Mouse (Mus musculus): ENCODE results near the gene Rac3. TPM values are rescaled to one million over a fixed set of nuclear protein-coding genes. Genes with fewer than 3 reads are reported as not detected.

The Rac3 gene
- polyA plus RNA-seq, 1 experiment, result 2.5 TPM

- Histone ChIP-seq H3K79me2 (ENCODE audit: control insufficient read depth, insufficient read depth) (no peaks in the 10 kb centered on the region), H3K27me3 (ENCODE audit: control insufficient read depth, insufficient read depth, insufficient read length) (no peaks in the 10 kb centered on the region), H3K4me3 (ENCODE audit: insufficient read depth, poor library complexity, severe bottlenecking) (no peak overlapping the region), H3K79me3 (ENCODE audit: low read depth) (no peaks in the 10 kb centered on the region), H3K36me3 (ENCODE audit: control insufficient read depth, insufficient read depth) (peaks cover 26% of the 10 kb centered on the region), H3ac (ENCODE audit: control insufficient read depth, insufficient read length, low read depth) (no peak overlapping the region)
- TF ChIP-seq USF1 (IDR thresholded peaks at IDR 0.05; ENCODE audit: low read depth) (no peak), MYOD1 (IDR thresholded peaks at IDR 0.05; ENCODE audit: control insufficient read depth, insufficient read length, low read depth) (no peak), CTCF (IDR thresholded peaks at IDR 0.05; ENCODE audit: control insufficient read depth, insufficient read depth, insufficient read length) (no peak), MAX (IDR thresholded peaks at IDR 0.05) (no peak), MYOG (IDR thresholded peaks at IDR 0.05; ENCODE audit: control insufficient read depth, extremely low read depth, insufficient read length) (no peak), CEBPB (IDR thresholded peaks at IDR 0.05; ENCODE audit: low read depth) (no peak), FOSL1 (IDR thresholded peaks at IDR 0.05; ENCODE audit: insufficient read depth, low read length, poor library complexity, severe bottlenecking) (no peak)
Observed at GRCm38 (mm10) chr11:120707969-120708368, 13.3 kb upstream of the Rac3 start.

- Histone ChIP-seq H3K4me3 (ENCODE audit: insufficient read depth, poor library complexity, severe bottlenecking) (no peak overlapping the region), H3K79me3 (ENCODE audit: low read depth) (no peaks in the 10 kb centered on the region), H3K27me3 (ENCODE audit: control insufficient read depth, insufficient read depth, insufficient read length) (no peaks in the 10 kb centered on the region), H3K79me2 (ENCODE audit: control insufficient read depth, insufficient read depth) (no peaks in the 10 kb centered on the region), H3ac (ENCODE audit: control insufficient read depth, insufficient read length, low read depth) (no peak overlapping the region), H3K36me3 (ENCODE audit: control insufficient read depth, insufficient read depth) (peaks cover 21% of the 10 kb centered on the region)
- TF ChIP-seq MAX (IDR thresholded peaks at IDR 0.05), result no peak
- TF ChIP-seq CEBPB (IDR thresholded peaks at IDR 0.05; ENCODE audit: low read depth), result no peak
- no peak for TF ChIP-seq MYOD1 (IDR thresholded peaks at IDR 0.05; ENCODE audit: control insufficient read depth, insufficient read length, low read depth)
- TF ChIP-seq MYOG (IDR thresholded peaks at IDR 0.05; ENCODE audit: control insufficient read depth, extremely low read depth, insufficient read length), result no peak
- TF ChIP-seq FOSL1 (IDR thresholded peaks at IDR 0.05; ENCODE audit: insufficient read depth, low read length, poor library complexity, severe bottlenecking), result no peak
- no peak for TF ChIP-seq CTCF (IDR thresholded peaks at IDR 0.05; ENCODE audit: control insufficient read depth, insufficient read depth, insufficient read length)
- TF ChIP-seq USF1 (IDR thresholded peaks at IDR 0.05; ENCODE audit: low read depth), result no peak
Observed at GRCm38 (mm10) chr11:120709551-120709950, 11.7 kb upstream of the Rac3 start.

GRCm38 (mm10) chr11:120710672-120711071 is 10.6 kb upstream of the Rac3 start:
- Histone ChIP-seq H3K79me3 (ENCODE audit: low read depth) (no peaks in the 10 kb centered on the region), H3ac (ENCODE audit: control insufficient read depth, insufficient read length, low read depth) (no peak overlapping the region), H3K4me3 (ENCODE audit: insufficient read depth, poor library complexity, severe bottlenecking) (no peak overlapping the region), H3K36me3 (ENCODE audit: control insufficient read depth, insufficient read depth) (peaks cover 23% of the 10 kb centered on the region), H3K27me3 (ENCODE audit: control insufficient read depth, insufficient read depth, insufficient read length) (no peaks in the 10 kb centered on the region), H3K79me2 (ENCODE audit: control insufficient read depth, insufficient read depth) (no peaks in the 10 kb centered on the region)
- TF ChIP-seq MYOD1 (IDR thresholded peaks at IDR 0.05; ENCODE audit: control insufficient read depth, insufficient read length, low read depth) (no peak), CTCF (IDR thresholded peaks at IDR 0.05; ENCODE audit: control insufficient read depth, insufficient read depth, insufficient read length) (no peak)

GRCm38 (mm10) chr11:120711980-120712604 is 9.2 kb upstream of the Rac3 start:
- Histone ChIP-seq H3K36me3 (ENCODE audit: control insufficient read depth, insufficient read depth) (peaks cover 29% of the 10 kb centered on the region), H3K79me2 (ENCODE audit: control insufficient read depth, insufficient read depth) (no peaks in the 10 kb centered on the region), H3K4me3 (ENCODE audit: insufficient read depth, poor library complexity, severe bottlenecking) (no peak overlapping the region), H3K79me3 (ENCODE audit: low read depth) (no peaks in the 10 kb centered on the region), H3K27me3 (ENCODE audit: control insufficient read depth, insufficient read depth, insufficient read length) (no peaks in the 10 kb centered on the region), H3ac (ENCODE audit: control insufficient read depth, insufficient read length, low read depth) (no peak overlapping the region)
- no peak for TF ChIP-seq FOSL1 (IDR thresholded peaks at IDR 0.05; ENCODE audit: insufficient read depth, low read length, poor library complexity, severe bottlenecking)
- no peak for TF ChIP-seq USF1 (IDR thresholded peaks at IDR 0.05; ENCODE audit: low read depth)
- no peak for TF ChIP-seq CTCF (IDR thresholded peaks at IDR 0.05; ENCODE audit: control insufficient read depth, insufficient read depth, insufficient read length)
- TF ChIP-seq MYOD1 (IDR thresholded peaks at IDR 0.05; ENCODE audit: control insufficient read depth, insufficient read length, low read depth), result no peak

- TF ChIP-seq CTCF (IDR thresholded peaks at IDR 0.05; ENCODE audit: control insufficient read depth, insufficient read depth, insufficient read length) (peak; percentile 89), FOSL1 (IDR thresholded peaks at IDR 0.05; ENCODE audit: insufficient read depth, low read length, poor library complexity, severe bottlenecking) (no peak)
- Histone ChIP-seq H3ac (ENCODE audit: control insufficient read depth, insufficient read length, low read depth) (peak overlapping the region; percentile 80), H3K79me3 (ENCODE audit: low read depth) (no peaks in the 10 kb centered on the region), H3K36me3 (ENCODE audit: control insufficient read depth, insufficient read depth) (peaks cover 37% of the 10 kb centered on the region), H3K4me3 (ENCODE audit: insufficient read depth, poor library complexity, severe bottlenecking) (peak overlapping the region; percentile 53), H3K79me2 (ENCODE audit: control insufficient read depth, insufficient read depth) (no peaks in the 10 kb centered on the region), H3K27me3 (ENCODE audit: control insufficient read depth, insufficient read depth, insufficient read length) (no peaks in the 10 kb centered on the region)
Observed at GRCm38 (mm10) chr11:120712771-120713568, 8.3 kb upstream of the Rac3 start.

Measured in C2C12 (cell line).